8 mouse cellular contexts compared by ENCODE assay signal in genomic region chr19:40394555-40395320, GRCm38 (mm10).
DNase-seq lines count a peak whose midpoint lies in the region; ATAC-seq and TF ChIP-seq lines count a peak whose summit lies in the region.

No protein-coding gene starts in this region.

- no peak overlapping the region for H3K4me3 ChIP-seq in lung, embryonic 15.5 days
- no peak overlapping the region for H3K4me3 ChIP-seq in small intestine, adult 2 months (ENCODE audit: low read depth, low read length)

- WGBS in lung, embryonic 15.5 days, result 27% methylated on average over 10 of the region's 10 CpGs
- WGBS in small intestine, adult 2 months, result 16% methylated on average over 10 of the region's 10 CpGs

- H3K9ac ChIP-seq in lung, embryonic 15.5 days, result no peak overlapping the region

- ATAC-seq in lung, embryonic 15.5 days (ENCODE audit: borderline replicate concordance, extremely low read depth, low FRiP score, low TSS enrichment), result peak; percentile 76

- H3K27me3 ChIP-seq in lung, embryonic 15.5 days, result no peaks in the 10 kb centered on the region
- no peaks in the 10 kb centered on the region for H3K27me3 ChIP-seq in small intestine, adult 2 months (ENCODE audit: control insufficient read depth, insufficient read depth, low read length)

- no peaks in the 10 kb centered on the region for H3K36me3 ChIP-seq in lung, embryonic 15.5 days
- peaks cover 8% of the 10 kb centered on the region for H3K36me3 ChIP-seq in small intestine, adult 2 months (ENCODE audit: control insufficient read depth, insufficient read depth, low read length)

- H3K9me3 ChIP-seq in lung, embryonic 15.5 days, result no peaks in the 10 kb centered on the region

- DNase-seq in lung, adult 18-20 months, result no peak
- DNase-seq in heart, adult 9 months (ENCODE audit: low spot score in 2 of 2), result peak; percentile 75 to 89
- peak; percentile 39 to 61 for DNase-seq in kidney, postnatal 36 days
- DNase-seq in thymus, postnatal 10 days (ENCODE audit: low spot score in 2 of 2), result no peak
- no peak for DNase-seq in spleen, postnatal 14 days (ENCODE audit: low spot score in 2 of 2)
- no peak for DNase-seq in layer of hippocampus, adult 11-12 months (ENCODE audit: low spot score)

- TF ChIP-seq CTCF in small intestine, adult 2 months (IDR thresholded peaks at IDR 0.05; ENCODE audit: extremely low read depth, insufficient read length, insufficient replicate concordance, low read depth, low read length), result no peak

- H3K4me2 ChIP-seq in lung, embryonic 15.5 days, result peak overlapping the region; percentile 22; the same call in 1 of the 2 replicates

- H3K27ac ChIP-seq in lung, embryonic 15.5 days, result peak overlapping the region; percentile 79
- peak overlapping the region; percentile 45 for H3K27ac ChIP-seq in small intestine, adult 2 months (ENCODE audit: insufficient read depth, low read depth, low read length)

- TF ChIP-seq POLR2A in small intestine, adult 2 months (IDR thresholded peaks at IDR 0.05; ENCODE audit: low read depth, low read length), result no peak

- peaks cover 26% of the 10 kb centered on the region for H3K4me1 ChIP-seq in lung, embryonic 15.5 days
- H3K4me1 ChIP-seq in small intestine, adult 2 months (ENCODE audit: control insufficient read depth, insufficient read depth, insufficient read length, low read length), result peaks cover 9% of the 10 kb centered on the region; the same call in 1 of the 2 replicates

Comparison
In these comparisons a context has a peak if more than half of its experiments do, and no peak if none do; other contexts are left out.
1. DNase-seq: peak in heart, adult 9 months (2 of 2) and kidney, postnatal 36 days (2 of 2); none in lung, adult 18-20 months (0 of 2), thymus, postnatal 10 days (0 of 2), spleen, postnatal 14 days (0 of 2) and layer of hippocampus, adult 11-12 months (single experiment).